Mouse (Mus musculus) midbrain, embryonic 13.5 days (tissue): ENCODE measurements around the gene A930004D18Rik. TPM values are rescaled to one million over a fixed set of nuclear protein-coding genes. Genes with fewer than 3 reads are reported as not detected.

Source experiments
- ATAC-seq: fragments of 200-750 bp; cut with Nextera tagmentation; 2 replicates; pipeline ENCODE4 v1.8.0; 2017; ENCODE audit warnings: mild to moderate bottlenecking, moderate TSS enrichment, moderate library complexity
- H3K27ac ChIP-seq: fragments of 300-500 bp; sonication (generic); 2 replicates; pipeline ENCODE4 v1.5.1; 2015; ENCODE audit warnings: inconsistent platforms, mild to moderate bottlenecking, moderate library complexity
- H3K27me3 ChIP-seq: fragments of 300-500 bp; sonication (generic); 2 replicates; pipeline ENCODE4 v1.6.1; 2015; ENCODE audit warnings: mild to moderate bottlenecking, inconsistent platforms
- H3K36me3 ChIP-seq: fragments of 300-500 bp; sonication (generic); 2 replicates; pipeline ENCODE4 v1.6.1; 2015; ENCODE audit warnings: mild to moderate bottlenecking, inconsistent platforms
- H3K4me1 ChIP-seq: fragments of 300-500 bp; sonication (generic); replicated peaks from 2 replicates; pipeline ENCODE4 v1.6.1; 2015; ENCODE audit warnings: inconsistent platforms
- H3K4me2 ChIP-seq: fragments of 300-500 bp; sonication (generic); replicated peaks from 2 replicates; pipeline ENCODE4 v1.6.1; 2015; ENCODE audit warnings: moderate library complexity, mild to moderate bottlenecking, inconsistent platforms
- H3K4me3 ChIP-seq: fragments of 300-500 bp; sonication (generic); replicated peaks from 2 replicates; pipeline ENCODE4 v1.5.1; 2015; ENCODE audit warnings: mild to moderate bottlenecking, inconsistent platforms
- H3K9ac ChIP-seq: fragments of 300-500 bp; sonication (generic); replicated peaks from 2 replicates; pipeline ENCODE4 v1.6.1; 2015; ENCODE audit warnings: mild to moderate bottlenecking, inconsistent platforms
- H3K9me3 ChIP-seq: fragments of 300-500 bp; sonication (generic); 2 replicates; pipeline ENCODE4 v1.6.1; 2016; ENCODE audit warnings: mild to moderate bottlenecking, inconsistent platforms
- WGBS: fragments of 180-500 bp; shearing (Covaris S2); methylation state at CpG from one replicate; pipeline ENCODE4 v1.1.7; 2015; 5-methylcytosine and 5-hydroxymethylcytosine counted together
- polyA plus RNA-seq: library from polyadenylated mRNA; unstranded; fragments of >200 nt; fragmentation: Nextera tagmentation; extraction: Ambion mirVana; gene quantifications from 2 replicates; pipeline ENCODE4 v1.2.1, GENCODE M21; 2015

Gene A930004D18Rik
- polyA plus RNA-seq, 1 experiment from 2014 or later: 17.1 TPM

DNA sequence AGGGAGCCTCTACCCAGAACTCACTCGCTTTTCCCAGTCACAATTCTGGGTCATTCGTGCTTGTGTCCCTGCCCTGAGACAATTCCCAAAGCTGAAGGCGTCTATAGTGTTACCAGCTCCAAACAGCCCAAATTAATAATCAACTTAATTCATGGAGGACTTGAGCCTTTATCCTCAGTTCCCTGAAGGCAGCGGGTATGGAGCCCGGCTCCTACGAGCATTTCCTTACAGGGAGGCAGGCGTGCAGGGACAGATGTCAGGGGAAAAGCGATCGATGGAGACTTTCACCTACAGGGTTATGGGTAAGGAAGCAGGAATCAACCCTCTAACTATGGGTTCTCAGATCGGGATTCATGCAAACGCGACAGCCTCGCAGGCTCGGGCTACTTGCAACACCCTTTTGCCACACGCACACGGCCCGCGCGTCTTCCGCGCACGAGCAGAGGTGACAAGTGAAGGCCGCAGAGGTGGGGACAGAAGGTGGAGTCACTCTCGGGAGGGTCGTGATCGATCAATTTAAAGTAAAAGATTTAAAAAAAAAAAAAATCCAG is 6.2 kb downstream of the A930004D18Rik start:
- Histone ChIP-seq H3K9me3 (no peaks in the 10 kb centered on the region), H3K9ac (peak overlapping the region; percentile 92), H3K4me1 (peaks cover 70% of the 10 kb centered on the region), H3K36me3 (no peaks in the 10 kb centered on the region), H3K4me3 (peak overlapping the region; percentile 45), H3K27ac (peak overlapping the region; percentile 64), H3K27me3 (no peaks in the 10 kb centered on the region), H3K4me2 (peak overlapping the region; percentile 95)
- 1% methylated on average over 26 of the region's 26 CpGs for WGBS
- ATAC-seq: no peak

DNA sequence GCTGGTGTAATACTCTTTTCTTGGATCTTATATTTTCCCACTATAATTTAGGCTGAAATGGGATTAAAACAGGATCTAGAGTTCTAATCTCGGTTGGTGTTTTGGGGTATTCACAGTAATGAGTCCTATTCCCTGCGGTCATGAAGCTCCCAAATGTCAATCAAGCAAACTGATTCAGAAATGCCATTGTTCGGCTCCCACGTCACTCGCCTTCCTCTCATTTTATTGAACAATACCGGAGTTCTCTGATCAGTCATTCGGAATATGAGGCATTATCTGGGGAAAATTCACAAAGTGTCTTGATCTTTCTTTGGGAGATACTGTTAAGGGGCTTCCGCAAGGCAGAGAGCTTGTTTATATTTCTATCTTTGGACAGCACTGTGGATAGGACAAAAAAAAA is 7.0 kb downstream of the A930004D18Rik start:
- 7% methylated on average over 8 of the region's 8 CpGs for WGBS
- no peaks in the 10 kb centered on the region for H3K27me3 ChIP-seq
- no peak for ATAC-seq
- H3K4me2 ChIP-seq: peak overlapping the region; percentile 95
- peak overlapping the region; percentile 64 for H3K27ac ChIP-seq
- H3K4me1 ChIP-seq: peaks cover 75% of the 10 kb centered on the region
- H3K4me3 ChIP-seq: peak overlapping the region; percentile 45
- no peaks in the 10 kb centered on the region for H3K9me3 ChIP-seq
- H3K9ac ChIP-seq: peak overlapping the region; percentile 92
- no peaks in the 10 kb centered on the region for H3K36me3 ChIP-seq

DNA sequence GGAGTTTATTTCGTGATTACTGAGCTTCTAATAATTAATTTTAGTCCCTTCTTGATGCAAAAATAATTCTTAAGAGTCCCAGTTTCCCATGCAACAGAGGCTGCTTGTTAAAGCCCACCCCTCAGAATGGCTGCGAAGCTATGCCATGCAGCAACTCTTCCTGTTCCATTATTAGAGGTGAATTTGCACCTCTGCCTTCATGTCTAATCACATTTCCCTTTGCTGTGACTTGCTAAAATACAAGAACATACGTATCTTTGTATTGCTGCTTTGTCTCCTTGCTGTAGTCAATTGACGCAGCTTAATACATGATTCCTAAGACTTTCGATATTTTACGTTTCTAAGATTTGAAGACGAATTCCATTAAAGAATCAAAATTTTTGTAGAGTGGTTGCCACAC is 7.9 kb downstream of the A930004D18Rik start:
- Histone ChIP-seq H3K4me1 (peaks cover 74% of the 10 kb centered on the region), H3K4me3 (0 out of 2 replicates have a peak overlapping the region, but pooled peaks have one; percentile 9), H3K9ac (peak overlapping the region; percentile 39; the same call in 1 of the 2 replicates), H3K36me3 (no peaks in the 10 kb centered on the region), H3K27ac (no peak overlapping the region), H3K4me2 (peak overlapping the region; percentile 41), H3K27me3 (no peaks in the 10 kb centered on the region), H3K9me3 (no peaks in the 10 kb centered on the region)
- ATAC-seq: no peak
- WGBS: 22% methylated on average over 7 of the region's 7 CpGs

DNA sequence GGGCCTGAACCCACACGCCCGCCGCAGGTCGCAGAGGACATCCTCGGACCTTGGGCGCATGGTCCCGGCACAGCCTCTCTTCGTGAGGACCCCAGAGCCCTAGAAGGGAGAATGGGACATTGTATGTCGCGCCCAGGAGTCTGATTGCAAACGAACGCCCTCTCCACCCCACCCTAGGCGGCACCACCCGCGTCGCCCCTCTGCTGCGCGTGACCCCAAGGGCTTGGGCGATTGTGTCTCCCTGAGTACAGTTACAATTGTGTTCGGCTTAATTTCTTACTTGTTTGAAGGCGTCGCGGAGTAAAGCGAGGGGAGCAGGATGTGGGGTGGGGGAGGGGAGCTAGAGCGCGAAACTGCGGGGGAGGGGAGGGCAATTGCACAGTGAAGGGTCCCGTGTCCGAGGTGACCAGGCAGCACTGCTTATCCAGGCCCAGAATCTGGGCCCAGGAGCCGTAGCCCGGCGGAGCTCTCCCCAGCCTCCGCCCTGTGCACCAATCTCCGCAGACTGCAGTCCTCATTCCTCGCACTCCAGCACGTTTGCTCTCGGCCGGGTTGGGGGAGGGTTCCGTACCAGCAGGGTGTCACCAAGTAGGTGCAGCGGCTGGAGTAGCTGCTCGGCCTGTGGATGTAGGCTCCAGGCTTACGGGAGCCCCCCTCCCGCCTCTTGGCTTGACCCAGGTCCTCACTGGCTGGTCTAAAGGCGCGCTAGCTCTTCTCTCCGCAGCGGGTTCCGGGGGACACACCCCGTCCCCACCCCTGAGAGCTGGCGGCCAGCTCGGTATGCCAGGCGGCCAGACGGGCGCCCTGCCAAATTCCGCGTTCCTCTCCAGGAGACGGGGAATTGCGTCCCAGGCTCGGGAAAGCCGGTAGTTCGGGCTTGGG is 9.2 kb downstream of the A930004D18Rik start:
- Histone ChIP-seq H3K4me2 (peak overlapping the region; percentile 76), H3K27ac (peak overlapping the region; percentile 99), H3K4me3 (peak overlapping the region; percentile 70), H3K4me1 (peaks cover 61% of the 10 kb centered on the region), H3K9ac (peak overlapping the region; percentile 85), H3K27me3 (no peaks in the 10 kb centered on the region), H3K9me3 (no peaks in the 10 kb centered on the region), H3K36me3 (no peaks in the 10 kb centered on the region)
- ATAC-seq: peak; percentile 78
- under 1% methylated on average over 61 of the region's 61 CpGs for WGBS

DNA sequence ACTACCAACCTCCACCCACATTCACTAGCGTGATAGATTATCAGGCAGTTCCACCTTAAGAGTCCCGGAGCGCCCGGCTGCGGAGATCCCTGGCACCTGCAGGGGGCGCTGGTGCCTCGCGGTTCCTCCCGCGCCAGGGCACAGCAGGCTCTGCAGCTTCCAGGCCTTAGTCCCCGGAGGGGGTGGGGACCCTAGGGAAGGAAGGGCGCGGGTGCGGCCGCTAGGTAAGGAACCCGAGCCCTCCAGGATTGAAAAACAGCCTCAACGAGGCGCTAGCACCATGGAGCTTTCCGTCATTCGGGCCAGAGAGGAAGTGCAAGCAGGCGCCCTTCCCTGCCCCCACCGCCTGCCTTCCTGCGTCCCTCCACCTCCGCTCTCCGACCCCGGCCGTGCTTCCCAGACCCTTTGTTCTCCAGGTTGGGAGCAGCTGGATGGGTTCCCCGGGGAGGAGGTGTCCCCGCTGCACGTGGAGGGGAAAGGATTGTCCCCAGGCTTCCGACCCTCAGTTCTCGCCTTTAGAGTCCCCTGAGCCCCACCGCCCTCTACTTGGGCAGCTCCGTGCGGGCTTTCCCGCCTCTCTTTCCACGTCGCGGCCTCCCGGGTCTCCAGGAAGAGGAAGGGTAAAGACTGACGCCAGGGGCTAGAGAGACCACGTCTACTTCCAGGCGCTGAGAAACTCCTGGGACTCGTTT is 9.9 kb downstream of the A930004D18Rik start:
- peaks cover 53% of the 10 kb centered on the region for H3K4me1 ChIP-seq
- no peaks in the 10 kb centered on the region for H3K27me3 ChIP-seq
- no peaks in the 10 kb centered on the region for H3K9me3 ChIP-seq
- WGBS: under 1% methylated on average over 44 of the region's 44 CpGs
- peak; percentile 86 for ATAC-seq
- H3K9ac ChIP-seq: peak overlapping the region; percentile 85
- peak overlapping the region; percentile 70 for H3K4me3 ChIP-seq
- peak overlapping the region; percentile 76 for H3K4me2 ChIP-seq
- H3K27ac ChIP-seq: peak overlapping the region; percentile 99
- H3K36me3 ChIP-seq: no peaks in the 10 kb centered on the region

DNA sequence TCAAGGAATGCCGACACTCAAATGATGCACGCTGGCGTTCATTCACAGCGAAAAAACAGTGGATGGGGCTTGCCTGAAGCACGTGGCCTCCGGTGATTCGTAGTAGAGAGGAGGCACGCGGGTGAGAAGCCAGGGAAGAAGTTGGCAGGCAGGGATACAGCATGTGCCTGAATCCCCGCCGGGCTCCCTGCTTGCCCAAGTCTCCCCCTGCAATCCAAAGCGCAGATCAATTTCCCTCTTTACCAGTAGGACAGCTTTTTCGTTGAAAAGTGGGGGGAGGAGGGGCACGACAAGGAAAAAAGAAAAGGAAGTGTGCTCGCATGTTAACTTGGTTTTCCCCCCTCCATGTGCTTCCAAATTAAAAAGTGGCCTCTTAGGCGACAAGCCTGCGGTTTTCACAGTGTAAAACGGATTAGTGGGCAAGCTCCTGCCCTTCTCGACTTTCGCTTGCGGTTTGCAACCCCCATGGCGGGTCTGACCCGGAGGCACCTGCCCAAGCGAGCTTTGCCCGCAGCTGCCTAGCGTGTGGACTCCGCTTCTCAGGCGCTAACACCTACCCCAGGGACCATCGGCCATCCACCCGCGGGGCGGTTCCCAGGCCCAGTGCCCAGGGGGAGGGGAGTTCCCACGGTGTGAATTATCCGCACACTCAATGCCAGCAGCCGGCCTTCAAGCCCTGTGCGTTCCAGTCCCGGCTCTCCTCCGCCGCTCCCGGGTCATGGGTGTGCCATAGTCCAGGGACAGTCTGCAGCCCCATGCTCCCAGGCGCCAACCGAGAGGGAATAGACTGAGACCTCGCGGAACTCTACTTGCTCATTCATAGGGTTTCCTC is 11.2 kb downstream of the A930004D18Rik start:
- H3K4me2 ChIP-seq: peak overlapping the region; percentile 76
- H3K9me3 ChIP-seq: no peaks in the 10 kb centered on the region
- ATAC-seq: peak; percentile 38
- peak overlapping the region; percentile 99 for H3K27ac ChIP-seq
- H3K4me1 ChIP-seq: peaks cover 41% of the 10 kb centered on the region
- WGBS: under 1% methylated on average over 43 of the region's 44 CpGs
- H3K9ac ChIP-seq: peak overlapping the region; percentile 85
- H3K27me3 ChIP-seq: no peaks in the 10 kb centered on the region
- no peaks in the 10 kb centered on the region for H3K36me3 ChIP-seq
- H3K4me3 ChIP-seq: peak overlapping the region; percentile 70

DNA sequence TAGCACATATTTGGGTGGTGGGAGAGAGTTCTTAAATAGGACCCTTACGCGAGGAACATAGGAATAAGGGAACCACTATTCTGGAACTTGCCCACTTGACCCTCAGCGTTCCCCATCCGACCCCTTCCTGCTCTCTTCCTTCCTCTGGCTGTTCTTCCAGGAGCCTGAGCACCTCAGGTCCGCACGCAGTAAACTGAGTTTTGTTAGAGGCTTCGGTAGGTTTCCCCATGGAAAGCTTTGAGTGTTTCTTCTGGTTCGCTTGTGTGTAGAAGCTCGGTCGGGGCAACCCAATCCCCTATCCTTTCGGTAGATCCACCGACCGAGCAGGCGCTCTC is 11.8 kb downstream of the A930004D18Rik start:
- no peaks in the 10 kb centered on the region for H3K36me3 ChIP-seq
- under 1% methylated on average over 14 of the region's 14 CpGs for WGBS
- peaks cover 36% of the 10 kb centered on the region for H3K4me1 ChIP-seq
- peak overlapping the region; percentile 76 for H3K4me2 ChIP-seq
- peak overlapping the region; percentile 70 for H3K4me3 ChIP-seq
- H3K27me3 ChIP-seq: no peaks in the 10 kb centered on the region
- H3K9me3 ChIP-seq: no peaks in the 10 kb centered on the region
- no peak for ATAC-seq
- peak overlapping the region; percentile 85 for H3K9ac ChIP-seq
- peak overlapping the region; percentile 99 for H3K27ac ChIP-seq

DNA sequence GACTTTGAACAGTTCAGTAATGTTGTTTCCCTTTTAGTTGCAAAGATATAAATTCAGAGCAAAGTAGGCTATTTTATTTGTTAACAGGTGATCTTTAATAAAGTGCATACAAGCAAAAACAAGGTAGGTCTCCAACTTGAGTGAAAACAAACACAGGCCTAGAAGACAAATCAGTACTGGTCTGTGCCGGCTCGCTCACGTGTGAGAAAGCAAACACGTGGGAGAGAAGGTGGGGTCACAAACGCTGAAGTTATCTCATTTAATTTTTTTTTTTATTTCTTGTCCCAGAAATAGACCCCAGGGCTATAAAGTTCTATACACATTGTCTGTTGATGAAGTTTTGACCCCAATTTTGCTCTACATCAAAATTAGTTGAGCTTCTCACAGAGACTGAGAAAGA is 12.4 kb downstream of the A930004D18Rik start:
- Histone ChIP-seq H3K9ac (no peak overlapping the region), H3K4me3 (peak overlapping the region; percentile 70), H3K36me3 (no peaks in the 10 kb centered on the region), H3K27ac (no peak overlapping the region), H3K9me3 (no peaks in the 10 kb centered on the region), H3K4me1 (peaks cover 30% of the 10 kb centered on the region), H3K4me2 (peak overlapping the region; percentile 76), H3K27me3 (no peaks in the 10 kb centered on the region)
- 21% methylated on average over 5 of the region's 5 CpGs for WGBS
- no peak for ATAC-seq

DNA sequence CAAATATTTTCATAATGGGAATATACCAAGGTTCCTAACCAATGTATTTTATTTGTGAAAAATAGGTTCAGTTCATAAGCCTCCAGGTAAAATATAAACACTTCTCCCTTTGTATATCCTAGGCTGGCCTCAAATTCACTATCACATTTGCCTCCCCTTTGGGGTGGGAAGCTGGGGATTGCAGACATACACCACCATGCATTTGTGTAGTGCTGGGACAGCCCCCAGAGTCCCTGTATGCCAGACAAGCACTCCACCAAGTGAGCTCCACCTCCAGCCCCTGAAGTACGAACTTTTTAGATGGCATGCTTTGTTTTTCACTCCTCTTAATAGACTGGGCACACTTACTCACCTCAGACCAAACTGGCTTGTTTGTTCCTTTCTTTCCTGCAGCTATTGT is 14.7 kb downstream of the A930004D18Rik start:
- 39% methylated on average over 1 of the region's 1 CpGs for WGBS
- Histone ChIP-seq H3K36me3 (no peaks in the 10 kb centered on the region), H3K9me3 (no peaks in the 10 kb centered on the region), H3K4me2 (no peak overlapping the region), H3K27ac (no peak overlapping the region), H3K9ac (no peak overlapping the region), H3K27me3 (no peaks in the 10 kb centered on the region), H3K4me3 (no peak overlapping the region), H3K4me1 (peaks cover 23% of the 10 kb centered on the region)
- no peak for ATAC-seq

DNA sequence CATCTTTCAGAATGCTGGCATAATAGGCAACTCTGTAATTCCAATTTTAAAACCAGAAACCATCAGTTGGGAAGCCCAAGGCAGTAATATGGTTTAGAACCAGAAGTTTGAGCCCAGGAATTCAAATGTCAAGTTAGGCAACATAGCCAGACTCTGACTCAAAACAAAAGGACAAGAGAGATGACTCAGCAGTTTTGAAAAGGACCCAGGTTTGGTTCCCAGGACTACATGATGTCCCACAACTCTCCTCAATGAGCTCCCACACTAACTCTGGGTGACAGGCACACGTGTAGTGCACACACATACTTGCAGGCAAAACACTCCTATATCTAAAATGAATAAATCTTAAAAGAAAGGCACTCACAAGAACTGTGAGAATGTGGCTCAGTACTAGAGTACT is 18.4 kb downstream of the A930004D18Rik start:
- Histone ChIP-seq H3K4me2 (no peak overlapping the region), H3K4me1 (no peaks in the 10 kb centered on the region; the same call in 1 of the 2 replicates), H3K36me3 (no peaks in the 10 kb centered on the region), H3K9me3 (no peaks in the 10 kb centered on the region), H3K27ac (no peak overlapping the region), H3K4me3 (no peak overlapping the region), H3K27me3 (no peaks in the 10 kb centered on the region), H3K9ac (no peak overlapping the region)
- 80% methylated on average over 1 of the region's 1 CpGs for WGBS
- no peak for ATAC-seq

DNA sequence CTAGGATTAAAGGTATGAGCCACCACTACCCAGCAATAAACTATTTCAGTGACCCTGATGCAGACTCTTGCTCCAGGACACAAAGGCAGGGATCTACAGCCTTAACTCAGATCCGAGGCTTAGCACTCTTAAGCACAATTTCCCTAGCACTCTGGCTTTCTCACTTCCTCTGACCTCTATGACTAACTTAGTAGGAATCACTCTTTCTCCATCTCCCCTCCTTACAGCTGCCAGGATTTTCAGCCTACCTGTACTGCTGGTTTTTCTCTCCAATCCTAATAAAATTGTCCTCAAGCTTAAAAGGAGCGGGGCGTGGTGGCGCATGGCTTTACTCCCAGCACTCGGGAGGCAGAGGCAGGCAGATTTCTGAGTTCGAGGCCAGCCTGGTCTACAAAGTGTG is 20.2 kb downstream of the A930004D18Rik start:
- H3K36me3 ChIP-seq: no peaks in the 10 kb centered on the region
- no peaks in the 10 kb centered on the region for H3K27me3 ChIP-seq
- no peak overlapping the region for H3K4me3 ChIP-seq
- no peak overlapping the region for H3K27ac ChIP-seq
- no peaks in the 10 kb centered on the region for H3K4me1 ChIP-seq
- no peak overlapping the region for H3K9ac ChIP-seq
- H3K9me3 ChIP-seq: no peaks in the 10 kb centered on the region
- WGBS: 96% methylated on average over 6 of the region's 6 CpGs
- no peak overlapping the region for H3K4me2 ChIP-seq
- ATAC-seq: no peak
